8 mouse cellular contexts compared by ENCODE assay signal in genomic region chr16:33833781-33834482, GRCm38 (mm10). TPM values are rescaled to one million over a fixed set of nuclear protein-coding genes. Genes with fewer than 3 reads are reported as not detected.
DNase-seq lines count a peak whose midpoint lies in the region; ATAC-seq and TF ChIP-seq lines count a peak whose summit lies in the region.

No protein-coding gene starts in this region.

- peak; percentile 16; the same call in 1 of the 2 replicates for TF ChIP-seq CTCF in midbrain, postnatal 0 days (IDR thresholded peaks at IDR 0.05)

- ATAC-seq in liver, embryonic 12.5 days, result peak; percentile 54
- ATAC-seq in midbrain, postnatal 0 days (ENCODE audit: low FRiP score), result no peak

- intact Hi-C loops in gastrocnemius, postnatal 14 days (cut with DNase I; ENCODE audit: low total_unique reads), result loop anchor here (10.0 kb wide), 1 partner anchor 51 kb away; no protein-coding TSS in a partner anchor

- H3K27me3 ChIP-seq in liver, embryonic 12.5 days (replicated peaks), result peaks cover 72% of the 10 kb centered on the region
- H3K27me3 ChIP-seq in midbrain, postnatal 0 days (ENCODE audit: insufficient read depth, low read length), result peaks cover 31% of the 10 kb centered on the region

- peaks cover 61% of the 10 kb centered on the region for H3K4me1 ChIP-seq in liver, embryonic 12.5 days
- no peaks in the 10 kb centered on the region; the same call in none of the 2 replicates for H3K4me1 ChIP-seq in midbrain, postnatal 0 days (ENCODE audit: insufficient read depth, low read length)

- WGBS in liver, embryonic 12.5 days (ENCODE audit: insufficient replicate concordance), result 1% methylated on average over 25 of the region's 25 CpGs
- 7% methylated on average over 25 of the region's 25 CpGs for WGBS in midbrain, postnatal 0 days

- H3K4me2 ChIP-seq in liver, embryonic 12.5 days, result peak overlapping the region; percentile 61
- peak overlapping the region; percentile 36 for H3K4me2 ChIP-seq in midbrain, postnatal 0 days (ENCODE audit: low read depth, low read length, poor library complexity, severe bottlenecking)

- DNase-seq in cerebellum, adult 18-20 months, result peak; percentile 54 to 62
- no peak for DNase-seq in cerebellum, adult 11-12 months
- peak; percentile 73 for DNase-seq in brain, adult 2 months (ENCODE audit: low read depth, low spot score)
- peak; percentile 63 for DNase-seq in gastrocnemius, postnatal 14 days
- peak; percentile 27 for DNase-seq in induced T-regulatory cell, adult 2 months (ENCODE audit: low read depth)
- DNase-seq in midbrain, postnatal 0 days (ENCODE audit: low spot score), result peak; percentile 34
- DNase-seq in thymus, postnatal 10 days (ENCODE audit: low spot score in 2 of 2), result no peak

- H3K4me3 ChIP-seq in liver, embryonic 12.5 days, result peak overlapping the region; percentile 32
- H3K4me3 ChIP-seq in midbrain, postnatal 0 days (ENCODE audit: low read depth, low read length), result peak overlapping the region; percentile 10

- no peaks in the 10 kb centered on the region for H3K9me3 ChIP-seq in liver, embryonic 12.5 days (replicated peaks)
- no peaks in the 10 kb centered on the region for H3K9me3 ChIP-seq in midbrain, postnatal 0 days (ENCODE audit: low read length)

- no peaks in the 10 kb centered on the region for H3K36me3 ChIP-seq in liver, embryonic 12.5 days
- no peaks in the 10 kb centered on the region for H3K36me3 ChIP-seq in midbrain, postnatal 0 days (ENCODE audit: insufficient read depth, low read length)

- H3K27ac ChIP-seq in liver, embryonic 12.5 days, result peak overlapping the region; percentile 48
- H3K27ac ChIP-seq in midbrain, postnatal 0 days (ENCODE audit: low read depth, low read length), result no peak overlapping the region

- H3K9ac ChIP-seq in liver, embryonic 12.5 days, result 0 out of 2 replicates have a peak overlapping the region, but pooled peaks have one; percentile 8
- no peak overlapping the region for H3K9ac ChIP-seq in midbrain, postnatal 0 days (replicated peaks; ENCODE audit: low read length, poor library complexity, severe bottlenecking)

RNA-seq across cellular contexts. Expression of gene Itgb5, which starts 4.5 kb away (rescaled TPM):
- total RNA-seq in gastrocnemius, postnatal 14 days (2021), result 10 to 100 TPM; 31.9 to 33.3 TPM
- 20.0 and 22.2 TPM in 2 replicates for polyA plus RNA-seq in liver, embryonic 12.5 days (2016; fragmentation: Nextera tagmentation; extraction: Ambion mirVana)
- total RNA-seq in midbrain, postnatal 0 days (2014; rRNA removed), result 49.8 and 51.0 TPM in 2 replicates
- 22.9 and 24.3 TPM in 2 replicates for polyA plus RNA-seq in midbrain, postnatal 0 days (2015; fragmentation: Nextera tagmentation; extraction: Ambion mirVana)

RNA-seq across cellular contexts. Expression of gene Muc13, which starts 40.1 kb away (rescaled TPM):
- not detected for total RNA-seq in gastrocnemius, postnatal 14 days (2021)
- 5.2 and 5.5 TPM in 2 replicates for polyA plus RNA-seq in liver, embryonic 12.5 days (2016; fragmentation: Nextera tagmentation; extraction: Ambion mirVana)
- 0.05 TPM in 1 of 2 replicates, not detected in the other for total RNA-seq in midbrain, postnatal 0 days (2014; rRNA removed)
- polyA plus RNA-seq in midbrain, postnatal 0 days (2015; fragmentation: Nextera tagmentation; extraction: Ambion mirVana), result not detected in 2 replicates

Comparison
In these comparisons a context has a peak if more than half of its experiments do, and no peak if none do; other contexts are left out.
1. DNase-seq: peak in cerebellum, adult 18-20 months (2 of 2), brain, adult 2 months (single experiment), gastrocnemius, postnatal 14 days (single experiment), induced T-regulatory cell, adult 2 months (single experiment) and midbrain, postnatal 0 days (single experiment); none in cerebellum, adult 11-12 months (single experiment) and thymus, postnatal 10 days (0 of 2).